Mouse (Mus musculus): ENCODE data around the gene Bloc1s5.

Gene Bloc1s5

DNA sequence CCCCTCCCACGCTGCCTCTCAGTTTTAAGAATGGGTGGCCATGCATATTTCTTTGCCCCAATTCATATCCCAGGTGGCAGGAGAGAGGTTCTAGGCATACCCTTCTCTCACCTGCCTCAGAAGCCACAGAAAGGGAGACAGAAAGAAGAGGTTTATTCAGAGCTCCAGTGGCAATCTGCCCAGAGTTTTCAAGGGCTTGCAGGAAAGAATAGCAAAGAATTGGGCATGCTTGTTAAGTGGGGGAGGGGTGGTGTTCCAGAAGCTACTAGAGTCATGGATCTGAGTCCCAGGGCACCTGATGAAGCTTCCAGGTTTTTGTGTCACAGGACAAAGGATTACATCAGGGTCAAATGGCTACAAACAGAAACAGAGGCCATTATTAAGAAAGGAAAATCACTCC is 61.6 kb downstream of the Bloc1s5 start:
- DNase-seq (ENCODE audit: low spot score in 2 of 2), result no peak

DNA sequence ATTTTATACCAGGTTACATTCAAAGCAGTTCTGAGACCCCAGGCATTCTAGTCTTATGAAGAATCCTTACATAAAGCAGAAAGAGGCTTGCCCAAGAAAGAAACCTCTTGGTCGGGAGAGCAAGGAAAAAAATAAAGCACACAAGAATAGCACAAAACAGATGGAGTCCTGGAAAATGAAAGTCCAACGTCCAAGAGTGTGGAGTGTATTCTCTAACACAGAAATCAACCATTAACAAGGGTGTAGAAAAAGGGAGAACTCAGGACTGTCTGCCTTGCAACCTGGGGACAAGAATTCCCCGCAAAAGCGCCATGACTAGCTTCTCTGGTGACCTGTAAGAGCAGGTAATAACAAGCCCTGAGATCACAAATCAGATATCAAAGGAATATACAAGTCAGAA is 69.7 kb downstream of the Bloc1s5 start:
- no peak for DNase-seq (ENCODE audit: low spot score in 2 of 2)

- DNase-seq (ENCODE audit: low spot score in 2 of 2), result no peak
These were observed 80.3 kb downstream of the Bloc1s5 start for GRCm38 (mm10) chr13:38554611-38555010.

DNA sequence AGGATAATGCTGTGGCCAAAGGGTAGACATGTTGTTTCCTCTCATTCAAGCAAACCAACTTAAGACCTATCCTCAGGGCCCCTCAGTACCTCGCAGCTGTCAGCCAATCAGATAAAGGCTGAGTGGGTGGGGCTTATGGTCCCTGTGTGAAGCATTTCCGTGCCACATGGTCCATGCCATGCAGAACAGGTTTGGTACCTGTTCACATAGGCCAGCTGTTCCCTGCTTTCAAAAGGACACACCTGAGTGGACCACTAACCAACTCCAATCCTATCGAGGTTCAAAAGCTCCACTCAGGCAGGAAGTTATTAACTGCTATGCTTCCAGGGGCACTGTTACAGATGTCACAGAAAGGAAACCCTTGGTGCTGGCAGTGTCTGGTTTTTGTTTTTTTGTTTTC is 80.7 kb downstream of the Bloc1s5 start:
- DNase-seq (ENCODE audit: low spot score in 2 of 2), result no peak

GRCm38 (mm10) chr13:38548681-38549080 is 86.2 kb downstream of the Bloc1s5 start:
- DNase-seq (ENCODE audit: low spot score in 2 of 2), result no peak

GRCm38 (mm10) chr13:38547717-38548116 is 87.2 kb downstream of the Bloc1s5 start:
- no peak for DNase-seq (ENCODE audit: low spot score in 2 of 2)

DNA sequence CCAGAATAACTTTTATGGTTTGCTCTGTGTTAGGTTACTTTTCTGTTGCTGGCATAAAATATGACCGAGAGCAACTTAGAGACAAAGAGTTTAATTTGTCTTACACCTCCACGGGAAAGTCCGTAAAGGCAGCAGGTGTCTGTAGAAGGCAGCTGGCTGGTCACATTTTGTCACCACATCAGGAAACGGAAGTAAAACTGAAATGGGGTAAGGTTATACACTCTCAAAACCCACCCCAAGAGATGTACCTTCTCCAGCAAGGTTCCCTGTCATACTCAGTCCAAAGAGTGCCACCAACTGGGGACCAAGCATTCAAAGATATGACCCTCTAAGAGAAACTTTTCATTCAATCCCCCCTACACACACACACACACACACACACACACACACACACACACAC is 88.2 kb downstream of the Bloc1s5 start:
- no peak for DNase-seq (ENCODE audit: low spot score in 2 of 2)

- DNase-seq (ENCODE audit: low spot score in 2 of 2), result no peak
These were observed 89.4 kb downstream of the Bloc1s5 start for GRCm38 (mm10) chr13:38545460-38545859.

- DNase-seq (ENCODE audit: low spot score in 2 of 2), result no peak
These were observed 90.0 kb downstream of the Bloc1s5 start for GRCm38 (mm10) chr13:38544769-38545445.

DNA sequence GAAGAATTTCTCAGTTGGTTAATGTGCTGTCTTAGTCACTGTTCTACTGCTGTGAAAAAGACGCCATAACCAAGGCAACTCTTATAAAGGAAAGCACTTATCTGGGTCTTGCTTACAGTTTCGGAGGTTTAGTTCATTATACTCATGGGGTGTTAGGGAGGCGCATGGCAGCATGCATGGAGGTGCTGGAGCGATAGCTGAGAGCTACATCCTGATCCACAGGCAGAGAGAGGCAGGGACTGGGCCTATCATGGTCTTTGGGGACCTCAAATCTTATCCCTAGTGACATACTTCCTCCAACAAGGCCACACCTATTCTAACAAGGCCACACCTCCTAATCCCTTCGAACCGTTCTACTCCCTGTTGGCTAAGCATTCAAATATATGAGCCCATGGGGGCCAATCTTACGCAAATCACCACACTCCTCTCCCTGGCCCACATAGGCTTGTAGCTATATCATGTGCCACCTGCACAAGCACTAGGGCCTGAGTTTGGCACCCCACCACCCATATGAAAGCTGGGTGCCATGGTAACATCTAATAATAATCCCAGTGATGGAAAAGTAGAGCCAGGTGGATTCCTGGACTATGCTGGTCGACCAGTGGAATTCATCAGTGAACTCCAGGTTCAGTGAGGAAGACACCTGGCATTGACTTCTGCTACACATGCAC is 91.3 kb downstream of the Bloc1s5 start:
- DNase-seq (ENCODE audit: low spot score in 2 of 2), result no peak

Data from right cerebral cortex, postnatal 36 days (tissue).